Mouse (Mus musculus) monocyte, adult 59 days (primary cell): ENCODE data around the gene Nr2f2. TPM values are rescaled to one million over a fixed set of nuclear protein-coding genes. Genes with fewer than 3 reads are reported as not detected.

ENCODE experiments used
- total RNA-seq, 2 experiments: library from RNA; stranded (reverse); gene quantifications; one replicate each; pipeline ENCODE4 v1.2.4; 2023

Nr2f2 gene
- total RNA-seq = under 1 TPM in 1 of 2 experiments, not detected in 1; 0.31 TPM

DNA sequence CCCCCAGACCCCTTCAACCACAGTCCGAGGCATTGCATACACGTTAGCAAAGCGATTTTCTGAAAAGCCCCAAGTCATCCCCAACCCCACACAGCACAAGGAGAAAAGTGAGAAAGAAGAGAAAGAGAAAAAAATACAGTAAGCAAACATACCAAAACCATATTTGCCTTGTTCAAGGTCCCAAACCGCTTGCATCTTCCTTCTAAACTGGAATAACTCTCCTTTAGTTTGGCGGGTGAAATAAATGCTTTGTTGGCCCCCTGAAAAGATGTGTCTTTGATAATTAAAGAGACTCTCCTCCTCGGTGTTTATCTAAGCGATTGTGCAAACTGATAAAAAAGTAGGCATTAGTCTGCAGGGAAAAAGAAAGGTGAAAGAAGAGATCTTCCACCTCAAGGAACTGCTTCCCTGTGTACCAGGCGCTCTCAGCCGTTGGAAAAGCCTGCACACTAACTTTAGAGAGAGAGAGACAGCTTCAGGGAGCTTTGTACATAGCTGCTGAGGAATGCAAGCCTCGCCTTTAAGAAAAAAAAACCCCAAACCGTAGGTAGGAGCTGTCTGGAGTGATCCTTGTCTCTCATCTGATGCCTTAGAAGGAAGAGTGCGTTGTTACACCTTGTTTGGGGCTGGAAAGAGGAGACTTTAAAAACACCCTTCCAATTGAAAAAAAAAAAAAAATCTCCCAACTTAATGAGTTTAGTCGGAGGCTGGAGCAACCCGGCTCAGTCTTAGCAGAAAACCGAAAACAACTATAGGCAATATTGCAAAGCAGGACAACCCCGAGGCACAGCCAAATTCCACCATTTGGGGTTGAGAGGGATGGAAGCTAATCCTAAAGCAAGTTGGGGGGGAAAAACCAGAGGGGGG, at the start of gene Nr2f2:
Gene Nr2f2 (minus strand): TSS at position 795 of the 867 bp plus-strand sequence.

